Mouse (Mus musculus): ENCODE measurements around the gene Gm44965. TPM values are rescaled to one million over a fixed set of nuclear protein-coding genes. Genes with fewer than 3 reads are reported as not detected.

The Gm44965 gene
- polyA plus RNA-seq, 1 experiment: not detected

DNA sequence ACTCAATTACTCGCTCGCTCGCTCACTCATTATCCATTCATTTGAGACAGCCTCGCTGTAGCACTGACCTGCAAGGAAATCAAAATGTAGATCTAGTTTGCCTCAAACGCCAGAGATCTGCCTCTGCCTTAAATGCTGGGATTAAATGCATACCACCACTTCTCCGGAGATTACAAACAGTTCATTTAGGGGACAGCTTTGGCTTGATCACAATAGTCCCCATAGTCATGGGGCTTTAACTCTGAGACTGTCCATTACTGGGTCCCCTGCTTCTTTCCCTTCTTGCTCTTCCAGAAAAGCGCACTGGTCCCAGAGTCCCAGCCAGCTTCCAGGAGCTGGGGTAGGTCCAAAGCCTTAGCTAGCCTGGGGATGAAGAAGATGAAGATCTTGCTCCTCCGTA lies 32.7 kb downstream of the Gm44965 start, which contains the start of gene AI854703:
Gene AI854703, plus strand, starts transcription at position 301 of the 400 bp plus-strand sequence.
- no peak for DNase-seq (ENCODE audit: low read depth)

GRCm38 (mm10) chr6:48626984-48627383 lies 33.2 kb downstream of the Gm44965 start:
- no peak for DNase-seq (ENCODE audit: low read depth)

GRCm38 (mm10) chr6:48627511-48627924 lies 33.8 kb downstream of the Gm44965 start:
- no peak for DNase-seq (ENCODE audit: low read depth)

DNA sequence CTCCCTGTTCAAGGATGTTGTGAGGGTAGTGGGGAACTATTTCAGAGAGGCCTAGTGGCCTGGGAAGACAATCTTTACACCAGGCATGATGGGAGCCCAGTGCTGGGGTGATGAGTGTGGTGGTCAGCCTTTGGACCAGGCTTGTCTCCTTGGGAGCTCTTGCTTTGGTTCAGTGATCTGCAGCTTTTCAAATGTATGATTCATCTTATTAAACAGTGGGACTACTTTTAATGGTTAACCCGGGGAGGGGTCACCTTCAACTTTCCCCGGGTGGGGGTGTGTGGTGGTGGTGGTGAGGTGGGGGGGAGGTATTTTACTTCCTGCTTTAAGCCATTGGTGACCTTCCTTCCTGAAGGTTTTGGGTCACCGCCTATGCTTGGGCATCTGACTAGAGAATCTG lies 34.6 kb downstream of the Gm44965 start:
- no peak for DNase-seq (ENCODE audit: low read depth)

DNA sequence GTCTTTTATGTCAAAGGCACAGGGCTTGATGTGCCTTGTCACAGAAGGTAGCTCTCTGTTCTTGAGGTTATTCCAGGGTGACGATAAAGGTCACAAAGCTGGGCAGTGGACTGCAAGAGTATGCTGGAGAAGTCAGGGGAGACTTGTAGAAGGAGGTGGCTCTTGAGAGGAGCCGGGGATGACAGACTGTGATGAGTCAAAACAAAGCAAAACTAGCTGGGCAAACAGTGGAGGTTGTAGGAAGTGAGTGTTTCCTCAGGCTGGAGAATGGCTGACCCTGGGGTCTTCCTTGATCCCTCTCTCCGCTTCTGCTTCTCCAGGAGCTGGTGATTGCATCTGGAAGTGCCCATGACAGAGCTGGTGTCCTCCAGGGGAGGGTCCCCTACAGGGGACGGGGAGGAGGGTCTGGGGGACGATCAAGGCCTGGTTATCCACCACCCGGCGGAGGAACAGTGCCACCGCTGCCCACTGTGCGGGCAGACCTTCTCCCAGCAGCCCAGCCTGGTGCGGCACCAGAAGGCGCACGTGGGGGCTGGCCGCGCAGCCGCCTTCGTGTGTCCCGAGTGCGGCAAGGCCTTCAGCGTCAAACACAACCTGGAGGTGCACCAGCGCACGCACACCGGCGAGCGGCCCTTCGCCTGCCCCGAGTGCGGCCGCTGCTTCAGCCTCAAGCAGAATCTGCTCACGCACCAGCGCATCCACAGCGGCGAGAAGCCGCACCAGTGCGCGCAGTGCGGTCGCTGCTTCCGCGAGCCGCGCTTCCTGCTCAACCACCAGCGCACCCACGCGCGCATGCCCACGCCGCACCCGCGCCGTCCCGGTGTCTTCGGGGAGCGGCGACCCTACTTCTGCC lies 35.3 kb downstream of the Gm44965 start:
- no peak for DNase-seq (ENCODE audit: low read depth)

- DNase-seq (ENCODE audit: low read depth): no peak
These were observed 35.9 kb downstream of the Gm44965 start for GRCm38 (mm10) chr6:48629661-48630034.

DNA sequence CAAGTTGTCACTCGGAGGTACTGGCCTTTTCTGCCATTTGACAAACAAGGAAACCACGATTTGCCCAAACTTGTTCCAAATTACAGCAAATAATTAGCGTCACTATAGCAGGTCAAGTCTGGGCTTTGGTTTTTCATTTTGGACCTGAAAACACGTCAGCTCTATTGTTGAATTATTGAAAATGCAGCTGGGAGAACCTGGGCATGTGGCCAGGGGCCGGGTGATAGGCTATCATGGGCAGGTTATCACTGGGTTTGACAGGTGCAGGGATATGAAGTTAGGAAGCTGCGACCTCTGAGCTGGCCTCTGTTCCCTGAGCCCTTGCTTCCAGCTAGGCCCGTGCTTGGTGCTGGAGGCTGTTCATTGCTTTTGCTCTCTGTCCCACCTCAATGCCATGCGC lies 37.1 kb downstream of the Gm44965 start:
- DNase-seq (ENCODE audit: low read depth): no peak

DNA sequence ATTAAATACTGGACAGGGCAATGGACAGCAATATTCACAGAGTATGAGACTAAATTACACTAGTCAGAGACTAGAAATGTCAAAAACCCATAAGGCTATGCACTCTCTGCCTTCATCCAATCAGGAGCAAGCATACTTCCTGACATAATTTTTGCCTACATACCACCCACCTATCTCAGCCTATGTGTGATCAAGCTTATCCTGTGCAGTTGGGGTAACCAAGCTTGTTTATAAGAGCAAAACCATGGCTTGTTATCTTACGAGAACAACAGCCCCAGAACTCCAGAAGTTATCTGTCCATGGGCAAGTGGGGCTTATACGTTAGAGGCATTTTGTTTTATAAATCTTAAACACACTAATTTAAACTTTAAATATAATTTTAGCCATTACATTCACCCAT lies 41.4 kb downstream of the Gm44965 start:
- no peak for DNase-seq (ENCODE audit: low read depth)

- DNase-seq (ENCODE audit: low read depth): no peak
These were observed 42.8 kb downstream of the Gm44965 start for GRCm38 (mm10) chr6:48636515-48636914.

- no peak for DNase-seq (ENCODE audit: low read depth)
These were observed 44.2 kb downstream of the Gm44965 start for GRCm38 (mm10) chr6:48637811-48638500.

- no peak for DNase-seq (ENCODE audit: low read depth)
These were observed 44.8 kb downstream of the Gm44965 start for GRCm38 (mm10) chr6:48638553-48638952.

DNA sequence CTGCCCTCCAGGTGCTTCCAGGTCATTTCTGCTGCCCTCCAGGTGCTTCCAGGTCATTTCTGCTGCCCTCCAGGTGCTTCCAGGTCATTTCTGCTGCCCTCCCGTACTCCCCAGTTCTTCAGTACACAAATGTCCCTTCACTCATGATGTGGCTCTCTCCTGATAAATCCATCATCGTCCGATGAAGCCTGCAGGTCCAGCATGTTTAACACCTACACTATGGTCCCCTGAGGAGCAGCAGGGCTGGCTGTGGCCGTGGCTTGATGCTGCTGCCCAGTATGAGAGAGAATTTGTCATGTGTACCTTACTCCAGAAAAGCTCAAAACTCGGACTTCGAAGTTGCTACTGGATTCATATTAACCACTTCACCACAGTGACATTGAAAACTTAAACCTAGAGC lies 47.6 kb downstream of the Gm44965 start:
- DNase-seq (ENCODE audit: low read depth): no peak

- DNase-seq (ENCODE audit: low read depth): no peak
These were observed 49.1 kb downstream of the Gm44965 start for GRCm38 (mm10) chr6:48642764-48643292.

GRCm38 (mm10) chr6:48645660-48646308 lies 52.0 kb downstream of the Gm44965 start:
- DNase-seq (ENCODE audit: low read depth): no peak

DNA sequence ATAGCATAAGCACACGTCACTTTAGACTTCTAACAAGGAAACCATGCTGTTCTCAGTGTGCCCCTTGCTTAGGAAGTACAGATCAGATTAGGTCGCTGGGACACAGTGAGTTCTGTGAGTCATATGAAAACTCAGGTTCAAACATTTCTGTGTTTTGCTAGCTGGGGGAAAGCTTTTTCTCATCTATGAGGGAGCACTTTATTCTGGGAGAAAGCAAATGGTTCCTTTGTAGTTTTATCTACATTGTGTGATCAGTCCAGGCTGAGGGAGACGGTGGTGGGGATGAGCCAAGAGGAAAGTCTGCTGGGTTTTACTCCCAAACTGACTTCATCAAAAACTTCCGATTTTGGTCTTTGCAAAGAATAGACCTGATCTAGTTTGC lies 52.6 kb downstream of the Gm44965 start:
- DNase-seq (ENCODE audit: low read depth): no peak

- no peak for DNase-seq (ENCODE audit: low read depth)
These were observed 53.3 kb downstream of the Gm44965 start, which contains the start of gene Gimap8 for GRCm38 (mm10) chr6:48646995-48647394. Gimap8 (plus strand) TSS chr6:48647234.

DNA sequence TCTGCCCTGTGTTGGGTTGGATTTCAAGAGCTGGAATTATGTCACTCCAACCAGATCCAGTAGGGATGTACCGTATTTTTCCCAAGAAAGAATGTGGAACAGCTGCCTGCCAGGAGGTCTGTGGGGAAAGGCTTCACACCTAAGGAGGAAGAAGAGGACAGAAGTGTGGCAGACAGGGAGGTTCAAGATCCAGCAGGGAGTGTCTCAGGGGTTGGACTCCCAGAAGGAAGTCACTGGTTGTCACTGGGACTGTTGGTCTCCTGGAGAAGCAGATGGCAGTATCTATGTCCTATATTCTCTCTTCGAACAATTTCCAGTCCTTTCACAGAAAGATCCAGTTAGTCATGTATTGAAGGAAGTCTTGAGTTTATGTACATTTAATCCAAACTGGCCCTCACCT lies 53.9 kb downstream of the Gm44965 start:
- no peak for DNase-seq (ENCODE audit: low read depth)

GRCm38 (mm10) chr6:48648779-48649178 lies 55.0 kb downstream of the Gm44965 start:
- no peak for DNase-seq (ENCODE audit: low read depth)

GRCm38 (mm10) chr6:48650041-48650440 lies 56.3 kb downstream of the Gm44965 start:
- DNase-seq (ENCODE audit: low read depth): no peak

DNA sequence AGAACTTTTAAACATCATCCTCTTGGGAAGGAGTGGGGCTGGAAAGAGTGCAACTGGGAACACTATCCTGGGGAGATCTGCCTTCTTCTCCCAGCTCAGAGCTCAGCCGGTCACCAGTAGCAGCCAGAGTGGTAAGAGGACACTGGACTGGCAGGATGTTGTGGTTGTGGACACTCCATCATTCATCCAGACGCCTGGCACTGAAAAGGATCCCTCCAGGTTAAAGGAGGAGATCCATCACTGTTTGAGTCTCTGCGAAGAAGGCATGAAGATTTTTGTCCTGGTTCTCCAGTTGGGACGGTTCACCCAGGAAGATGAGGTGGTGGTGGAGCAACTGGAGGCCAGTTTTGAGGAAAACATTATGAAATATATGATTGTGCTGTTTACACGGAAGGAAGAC lies 65.0 kb downstream of the Gm44965 start:
- DNase-seq (ENCODE audit: low read depth): no peak

DNA sequence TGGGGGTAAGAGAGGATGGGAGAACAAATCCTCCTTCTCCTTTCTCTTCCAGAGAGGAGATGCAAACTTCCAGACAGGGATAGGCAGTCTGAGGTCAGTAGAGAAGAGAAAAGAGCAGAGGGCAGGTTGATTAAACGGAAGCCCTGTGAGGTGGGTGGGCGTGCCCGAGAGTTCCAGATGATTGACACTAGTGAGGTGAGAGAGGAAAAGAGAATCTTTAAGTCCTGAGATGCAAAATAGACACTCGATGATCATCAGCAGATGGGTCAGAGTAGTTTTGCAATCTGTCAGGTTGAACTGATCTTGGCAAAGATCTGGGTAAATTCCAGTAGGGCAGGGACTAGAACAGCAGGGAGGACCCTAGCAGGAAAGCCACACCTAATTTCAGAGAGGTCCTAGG lies 71.0 kb downstream of the Gm44965 start:
- no peak for DNase-seq (ENCODE audit: low read depth)

GRCm38 (mm10) chr6:48665471-48665870 lies 71.7 kb downstream of the Gm44965 start:
- no peak for DNase-seq (ENCODE audit: low read depth)

Data from gonadal fat pad, adult 2 months (tissue).